Mouse (Mus musculus): ENCODE measurements around the gene Gm16485. TPM values are rescaled to one million over a fixed set of nuclear protein-coding genes. Genes with fewer than 3 reads are reported as not detected.

Gm16485 gene
- polyA plus RNA-seq, 1 experiment from 2014 or later: not detected

Other genes with a start within 250 kb of the Gm16485 start
- 0.10 and 0.11 TPM in 2 replicates for gene Pgr, start 72.0 kb upstream of the Gm16485 start, polyA plus RNA-seq (2016; fragmentation: Nextera tagmentation; extraction: Ambion mirVana)

All from limb, embryonic 10.5 days (tissue).